Mouse (Mus musculus) embryonic facial prominence, embryonic 10.5 days (tissue): ENCODE data around the gene Rassf8. TPM values are rescaled to one million over a fixed set of nuclear protein-coding genes. Genes with fewer than 3 reads are reported as not detected.

Source experiments
- DNase-seq: peaks from one replicate; pipeline ENCODE4 v3.0.0-alpha.2; 2017; ENCODE audit warnings: low spot score
- H3K27ac ChIP-seq: fragments of 300-500 bp; sonication (generic); replicated peaks from 2 replicates; pipeline ENCODE4 v1.5.1; 2016; ENCODE audit warnings: mild to moderate bottlenecking
- H3K27me3 ChIP-seq: fragments of 300-500 bp; sonication (generic); replicated peaks from 2 replicates; pipeline ENCODE4 v1.6.1; 2016; ENCODE audit warnings: low read depth, mild to moderate bottlenecking; ENCODE audit not compliant: poor library complexity, severe bottlenecking
- H3K36me3 ChIP-seq: fragments of 300-500 bp; sonication (generic); replicated peaks from 2 replicates; pipeline ENCODE4 v1.6.1; 2016; ENCODE audit warnings: mild to moderate bottlenecking, moderate library complexity
- H3K4me1 ChIP-seq: fragments of 300-500 bp; sonication (generic); 2 replicates; pipeline ENCODE4 v1.6.1; 2016
- H3K4me3 ChIP-seq: fragments of 300-500 bp; sonication (generic); 2 replicates; pipeline ENCODE4 v1.5.1; 2016; ENCODE audit warnings: mild to moderate bottlenecking, moderate library complexity
- H3K9me3 ChIP-seq: fragments of 300-500 bp; sonication (generic); 2 replicates; pipeline ENCODE4 v1.6.1; 2016; ENCODE audit warnings: mild to moderate bottlenecking
- WGBS: fragments of 180-500 bp; shearing (Covaris S2); methylation state at CpG from one replicate; pipeline ENCODE4 v1.1.7; 2016; 5-methylcytosine and 5-hydroxymethylcytosine counted together
- polyA plus RNA-seq: library from polyadenylated mRNA; unstranded; fragments of >200 nt; fragmentation: Nextera tagmentation; extraction: Ambion mirVana; gene quantifications from 2 replicates; pipeline ENCODE4 v1.2.1, GENCODE M21; 2016

Gene Rassf8
- polyA plus RNA-seq, 1 experiment from 2014 or later = 3.7 TPM

DNA sequence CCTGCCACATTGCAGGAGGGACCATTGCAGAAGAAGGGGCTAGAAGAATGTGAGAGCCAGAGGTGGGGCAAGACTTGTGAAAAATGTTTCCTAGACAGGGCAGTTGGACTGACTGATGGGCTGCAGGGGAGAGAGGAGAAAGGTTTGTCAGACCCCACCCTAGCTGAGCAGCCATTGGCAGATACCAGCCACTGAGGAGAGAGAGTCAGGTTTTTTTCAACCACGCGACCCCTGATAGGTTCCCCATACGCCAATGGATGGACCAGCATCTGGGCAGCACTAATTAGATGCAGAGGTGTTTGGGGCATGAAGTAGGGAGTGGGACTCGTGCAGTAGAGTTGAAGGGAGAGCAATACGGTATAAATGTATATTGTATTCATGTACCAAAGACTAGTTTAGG lies 13.7 kb upstream of the Rassf8 start:
- no peak overlapping the region for H3K4me3 ChIP-seq
- WGBS = 66% methylated on average over 5 of the region's 5 CpGs
- H3K4me1 ChIP-seq = peaks cover 35% of the 10 kb centered on the region
- H3K9me3 ChIP-seq = no peaks in the 10 kb centered on the region
- no peaks in the 10 kb centered on the region for H3K27me3 ChIP-seq
- no peak overlapping the region for H3K27ac ChIP-seq
- DNase-seq = peak; percentile 42
- H3K36me3 ChIP-seq = no peaks in the 10 kb centered on the region

- peaks cover 35% of the 10 kb centered on the region for H3K4me1 ChIP-seq
- no peaks in the 10 kb centered on the region for H3K9me3 ChIP-seq
- H3K27ac ChIP-seq = no peak overlapping the region
- H3K4me3 ChIP-seq = no peak overlapping the region
- H3K36me3 ChIP-seq = no peaks in the 10 kb centered on the region
- 76% methylated on average over 4 of the region's 4 CpGs for WGBS
- no peak for DNase-seq
- no peaks in the 10 kb centered on the region for H3K27me3 ChIP-seq
Observed at GRCm38 (mm10) chr6:145733276-145733675, 13.3 kb upstream of the Rassf8 start.

- H3K9me3 ChIP-seq = no peaks in the 10 kb centered on the region
- DNase-seq = no peak
- no peak overlapping the region for H3K27ac ChIP-seq
- no peaks in the 10 kb centered on the region for H3K27me3 ChIP-seq
- H3K4me3 ChIP-seq = no peak overlapping the region
- H3K4me1 ChIP-seq = peaks cover 35% of the 10 kb centered on the region
- 43% methylated on average over 5 of the region's 5 CpGs for WGBS
- no peaks in the 10 kb centered on the region for H3K36me3 ChIP-seq
Observed at GRCm38 (mm10) chr6:145733911-145734310, 12.6 kb upstream of the Rassf8 start.

DNA sequence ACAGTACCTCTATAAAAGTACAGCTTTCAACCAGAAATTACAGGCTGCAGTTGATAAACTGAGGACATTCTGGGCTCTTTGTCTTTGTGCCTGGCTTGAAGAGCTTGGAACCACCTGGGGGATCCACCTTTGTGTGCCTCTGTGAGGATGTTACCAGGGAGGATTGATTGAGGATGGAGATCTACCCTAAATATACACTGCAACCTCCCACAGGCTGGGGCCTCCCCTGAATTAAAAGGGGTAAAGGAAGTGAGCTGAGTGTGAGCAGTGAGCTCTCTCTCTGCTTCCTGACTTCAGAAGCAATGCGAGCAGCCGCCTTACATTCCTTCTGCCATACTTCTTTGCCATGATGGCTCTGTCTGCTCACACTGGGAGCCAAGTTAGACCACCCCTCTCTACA lies 10.4 kb upstream of the Rassf8 start:
- Histone ChIP-seq H3K4me1 (peaks cover 35% of the 10 kb centered on the region), H3K27ac (peak overlapping the region; percentile 65), H3K27me3 (no peaks in the 10 kb centered on the region), H3K4me3 (no peak overlapping the region), H3K9me3 (no peaks in the 10 kb centered on the region), H3K36me3 (no peaks in the 10 kb centered on the region)
- 85% methylated on average over 2 of the region's 2 CpGs for WGBS
- no peak for DNase-seq

GRCm38 (mm10) chr6:145739231-145739630 lies 7.3 kb upstream of the Rassf8 start:
- peaks cover 21% of the 10 kb centered on the region for H3K4me1 ChIP-seq
- H3K9me3 ChIP-seq = no peaks in the 10 kb centered on the region
- H3K27ac ChIP-seq = no peak overlapping the region
- H3K36me3 ChIP-seq = no peaks in the 10 kb centered on the region
- H3K27me3 ChIP-seq = peaks cover 4% of the 10 kb centered on the region; the same call in 1 of the 2 replicates
- DNase-seq = no peak
- no peak overlapping the region for H3K4me3 ChIP-seq
- WGBS = 84% methylated on average over 6 of the region's 6 CpGs

DNA sequence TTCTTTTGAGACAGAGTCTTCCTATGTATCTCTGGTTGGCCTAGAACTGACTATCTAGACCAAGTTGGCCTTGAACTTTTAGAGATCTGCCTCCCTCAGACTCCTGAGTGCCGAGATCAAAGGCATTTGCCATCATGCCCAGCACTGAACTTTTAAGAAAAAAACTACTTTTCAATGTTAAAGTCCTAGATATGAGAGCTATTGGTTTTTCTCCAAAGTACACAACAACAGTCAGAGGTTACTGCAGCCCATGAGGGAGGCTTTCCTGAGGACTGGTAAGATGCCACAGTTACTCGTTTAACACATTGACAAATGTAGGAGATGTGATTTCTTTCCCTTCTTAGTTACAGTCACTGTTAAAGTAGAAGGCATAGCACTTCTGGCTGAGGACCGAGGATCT lies 6.5 kb upstream of the Rassf8 start:
- H3K9me3 ChIP-seq = no peaks in the 10 kb centered on the region
- no peak overlapping the region for H3K4me3 ChIP-seq
- 85% methylated on average over 3 of the region's 3 CpGs for WGBS
- no peak overlapping the region for H3K27ac ChIP-seq
- peaks cover 19% of the 10 kb centered on the region for H3K4me1 ChIP-seq
- peaks cover 5% of the 10 kb centered on the region for H3K27me3 ChIP-seq
- DNase-seq = no peak
- no peaks in the 10 kb centered on the region for H3K36me3 ChIP-seq

- WGBS = 52% methylated on average over 3 of the region's 3 CpGs
- H3K27me3 ChIP-seq = peaks cover 5% of the 10 kb centered on the region
- no peak overlapping the region; the same call in 1 of the 2 replicates for H3K4me3 ChIP-seq
- H3K27ac ChIP-seq = peak overlapping the region; percentile 90; the same call in 1 of the 2 replicates
- no peaks in the 10 kb centered on the region for H3K9me3 ChIP-seq
- 0 out of 2 replicates have a peak, but pooled peaks cover under 1% of the 10 kb centered on the region for H3K36me3 ChIP-seq
- H3K4me1 ChIP-seq = peaks cover 24% of the 10 kb centered on the region
- DNase-seq = no peak
Observed at GRCm38 (mm10) chr6:145745291-145745690, 1.3 kb upstream of the Rassf8 start.

DNA sequence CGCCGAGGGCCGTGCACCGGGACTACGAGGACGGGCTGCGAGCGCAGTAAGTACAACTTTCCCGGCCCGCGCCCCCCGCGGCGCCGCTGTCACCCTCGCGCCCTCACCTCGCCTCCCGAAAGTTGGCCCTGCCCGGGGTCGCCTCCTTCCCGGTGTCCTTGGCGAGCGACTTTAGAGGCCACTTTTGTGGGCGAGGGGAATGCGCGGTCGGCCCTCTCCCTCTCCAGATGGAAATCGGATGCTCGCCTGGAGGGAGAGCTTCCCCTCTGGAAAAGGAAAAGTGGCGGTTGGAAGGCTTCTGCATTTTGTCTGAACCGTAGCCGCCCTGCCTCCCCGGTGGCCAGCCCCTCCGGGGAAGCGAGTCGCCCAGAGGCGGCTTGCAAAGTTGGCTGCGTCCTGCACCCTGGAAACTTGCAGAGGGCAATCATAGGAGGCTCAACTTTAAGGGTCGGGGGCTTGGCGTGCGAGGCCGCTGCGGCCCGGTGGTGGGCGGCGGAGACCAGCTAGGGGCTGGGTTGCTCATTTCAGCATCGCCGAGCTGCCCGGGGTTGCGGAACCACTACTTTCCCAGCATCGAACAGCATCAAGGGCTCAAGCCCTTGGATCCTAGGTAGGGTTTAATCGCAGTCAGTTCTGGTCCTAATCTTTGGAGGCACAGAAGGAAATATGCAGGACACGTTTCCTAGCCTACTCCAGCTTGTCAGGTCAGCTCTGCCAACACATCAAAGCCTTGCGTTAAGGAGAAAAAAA lies 548 bp downstream of the Rassf8 start:
- DNase-seq = peak; percentile 71
- H3K27ac ChIP-seq = peak overlapping the region; percentile 90
- peaks cover 11% of the 10 kb centered on the region for H3K36me3 ChIP-seq
- H3K4me1 ChIP-seq = peaks cover 24% of the 10 kb centered on the region
- H3K4me3 ChIP-seq = peak overlapping the region; percentile 77
- H3K9me3 ChIP-seq = no peaks in the 10 kb centered on the region
- H3K27me3 ChIP-seq = peaks cover 5% of the 10 kb centered on the region
- WGBS = under 1% methylated on average over 55 of the region's 55 CpGs

GRCm38 (mm10) chr6:145747671-145748640 lies 1.4 kb downstream of the Rassf8 start:
- WGBS = 17% methylated on average over 16 of the region's 16 CpGs
- Histone ChIP-seq H3K4me3 (peak overlapping the region; percentile 77), H3K27ac (peak overlapping the region; percentile 90), H3K36me3 (peaks cover 11% of the 10 kb centered on the region), H3K9me3 (no peaks in the 10 kb centered on the region), H3K4me1 (peaks cover 28% of the 10 kb centered on the region), H3K27me3 (peaks cover 5% of the 10 kb centered on the region)
- no peak for DNase-seq

GRCm38 (mm10) chr6:145750394-145750793 lies 3.8 kb downstream of the Rassf8 start:
- DNase-seq = no peak
- no peak overlapping the region for H3K27ac ChIP-seq
- 93% methylated on average over 3 of the region's 3 CpGs for WGBS

DNA sequence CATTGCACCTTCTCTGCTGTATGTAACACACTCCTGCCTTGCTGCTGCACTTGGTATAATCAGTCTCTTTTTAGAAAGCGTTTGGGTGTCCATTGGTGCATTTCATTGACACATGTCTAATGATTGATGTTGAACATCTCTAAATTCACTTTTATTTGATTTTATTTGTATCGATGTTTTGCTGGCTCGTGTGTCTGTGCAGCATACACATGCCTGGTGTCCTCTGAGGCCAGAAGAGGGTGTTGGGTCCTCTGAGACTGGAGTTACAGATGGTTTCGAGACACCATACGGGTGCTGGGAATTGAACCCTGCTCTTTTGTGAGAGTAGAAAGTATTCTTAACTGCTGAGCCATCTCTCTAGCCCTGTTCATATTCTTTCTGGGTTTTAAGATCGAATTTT lies 6.7 kb downstream of the Rassf8 start:
- Histone ChIP-seq H3K9me3 (no peaks in the 10 kb centered on the region), H3K27me3 (no peaks in the 10 kb centered on the region), H3K4me3 (no peak overlapping the region), H3K36me3 (peaks cover 11% of the 10 kb centered on the region), H3K4me1 (peaks cover 31% of the 10 kb centered on the region), H3K27ac (no peak overlapping the region)
- DNase-seq = no peak
- 90% methylated on average over 6 of the region's 6 CpGs for WGBS

More at GRCm38 (mm10) chr6:145750394-145750793, 3.8 kb downstream of the Rassf8 start:
- Histone ChIP-seq H3K4me1 (peaks cover 29% of the 10 kb centered on the region), H3K4me3 (no peak overlapping the region), H3K9me3 (no peaks in the 10 kb centered on the region), H3K36me3 (peaks cover 11% of the 10 kb centered on the region), H3K27me3 (no peaks in the 10 kb centered on the region)

DNA sequence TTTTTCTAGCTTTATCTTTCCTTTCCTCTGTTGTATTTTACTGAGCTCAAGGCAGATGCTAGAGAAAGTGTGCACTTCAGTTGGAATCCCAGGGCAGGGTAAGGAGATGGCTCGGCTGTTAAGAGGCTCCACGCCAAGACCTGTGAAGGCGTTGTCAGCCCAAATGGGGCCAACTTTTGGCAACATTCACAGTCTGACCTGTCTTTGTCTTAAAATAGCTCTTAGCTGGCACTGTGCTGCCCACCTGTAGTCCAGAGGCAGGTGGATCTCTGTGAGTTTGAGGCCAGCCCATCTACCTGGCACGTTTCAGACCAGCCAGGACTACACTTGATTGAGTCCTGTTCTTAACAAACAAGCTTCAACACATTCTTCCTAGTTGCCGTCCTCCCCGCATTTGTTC lies 7.9 kb downstream of the Rassf8 start:
- no peaks in the 10 kb centered on the region for H3K27me3 ChIP-seq
- no peak overlapping the region for H3K4me3 ChIP-seq
- no peak for DNase-seq
- H3K4me1 ChIP-seq = peaks cover 33% of the 10 kb centered on the region
- H3K27ac ChIP-seq = no peak overlapping the region
- WGBS = 91% methylated on average over 6 of the region's 6 CpGs
- H3K9me3 ChIP-seq = no peaks in the 10 kb centered on the region
- H3K36me3 ChIP-seq = peaks cover 11% of the 10 kb centered on the region
